ENCODE assay signal across 21 mouse cellular contexts in genomic region chr12:35039571-35039936, GRCm38 (mm10). TPM values are rescaled to one million over a fixed set of nuclear protein-coding genes. Genes with fewer than 3 reads are reported as not detected.
A peak's percentile ranks its signal among the peaks of the same experiment; 100 is the strongest.
DNase-seq lines count a peak whose midpoint lies in the region; ATAC-seq and TF ChIP-seq lines count a peak whose summit lies in the region.
"Had no signal": no experiment of that assay in that cellular context is flagged by ENCODE, and none has a peak within 500 bp of the region (broad histone marks: within the 10 kb centered on the region; RNA-seq: fewer than 3 reads in every experiment).

No protein-coding gene starts in this region.

- peak overlapping the region; percentile 53 for H3K4me3 ChIP-seq in heart, adult 2 months
- H3K4me3 ChIP-seq in kidney, embryonic 16.5 days (ENCODE audit: low read length) = no peak overlapping the region
- H3K4me3 ChIP-seq in CH12.LX (replicated peaks in 1 of 3; ENCODE audit: low read depth in 2 of 3, low read length in 2 of 3, poor library complexity in 1 of 3) = no peak overlapping the region
- H3K4me3 ChIP-seq in liver, embryonic 16.5 days (ENCODE audit: low read depth, low read length) = no peak overlapping the region
- H3K4me3 ChIP-seq: erythroblast, embryonic 14.5 days; neural tube, embryonic 13.5 days had no signal

- DNase-seq in heart, adult 2 months = no peak
- DNase-seq in heart, postnatal 14 days = no peak
- no peak for DNase-seq in kidney, postnatal 14 days
- DNase-seq in CH12.LX (ENCODE audit: extremely low read depth) = no peak
- DNase-seq in left cerebral cortex, adult 11 months (ENCODE audit: low spot score) = no peak
- DNase-seq in cerebellum, postnatal 4 days (ENCODE audit: low spot score in 2 of 2) = no peak
- DNase-seq: cerebellum, adult 11 months; lung, postnatal 4 days; thymus, adult 2 months had no signal

- no peaks in the 10 kb centered on the region for H3K27me3 ChIP-seq in heart, adult 2 months (ENCODE audit: control insufficient read depth, insufficient read depth, low read length)
- H3K27me3 ChIP-seq in kidney, embryonic 16.5 days (ENCODE audit: insufficient read depth, low read length) = no peaks in the 10 kb centered on the region
- no peaks in the 10 kb centered on the region for H3K27me3 ChIP-seq in CH12.LX (replicated peaks)
- no peaks in the 10 kb centered on the region for H3K27me3 ChIP-seq in liver, embryonic 16.5 days (ENCODE audit: control insufficient read depth, insufficient read depth, low read depth, low read length)
- H3K27me3 ChIP-seq: neural tube, embryonic 13.5 days had no signal

- no peak for ATAC-seq in kidney, embryonic 16.5 days (ENCODE audit: low FRiP score, low TSS enrichment)
- ATAC-seq in liver, embryonic 16.5 days (ENCODE audit: low read depth) = no peak
- ATAC-seq: midbrain, embryonic 16.5 days had no signal

- H3K9ac ChIP-seq in heart, adult 2 months (ENCODE audit: low read depth, low read length) = no peak overlapping the region
- H3K9ac ChIP-seq in kidney, embryonic 16.5 days (replicated peaks; ENCODE audit: low read length) = no peak overlapping the region
- peak overlapping the region; percentile 37; the same call in 1 of the 2 replicates for H3K9ac ChIP-seq in CH12.LX (ENCODE audit: insufficient read depth, low read depth)
- no peak overlapping the region for H3K9ac ChIP-seq in liver, embryonic 16.5 days (ENCODE audit: low read depth, low read length)
- H3K9ac ChIP-seq: forebrain, postnatal 0 days; neural tube, embryonic 13.5 days had no signal

- intact Hi-C loops in heart, adult 2 months (cut with DNase I) = no loop called here
- intact Hi-C loops in heart, postnatal 14 days (cut with DNase I) = no loop called here

- TF ChIP-seq RAD21 in CH12.LX (IDR thresholded peaks at IDR 0.05; ENCODE audit: low read depth, low read length) = no peak

- TF ChIP-seq EP300 in heart, adult 2 months (IDR thresholded peaks at IDR 0.05; ENCODE audit: insufficient read depth, low read depth, low read length) = no peak
- no peak for TF ChIP-seq EP300 in CH12.LX (IDR thresholded peaks at IDR 0.05; ENCODE audit: low read length)

- TF ChIP-seq POLR2A in heart, adult 2 months (IDR thresholded peaks at IDR 0.05; ENCODE audit: insufficient read depth, low read depth, low read length) = no peak
- no peak for TF ChIP-seq POLR2A in CH12.LX (IDR thresholded peaks at IDR 0.05; ENCODE audit: low read depth, low read length)

- TF ChIP-seq CTCF in heart, adult 2 months (IDR thresholded peaks at IDR 0.05) = no peak
- no peak for TF ChIP-seq CTCF in CH12.LX (conservative IDR thresholded peaks at IDR 0.05 in 1 of 2, IDR thresholded peaks at IDR 0.05 in 1 of 2; ENCODE audit: low read depth in 2 of 2, low read length in 2 of 2)

- no peaks in the 10 kb centered on the region for H3K79me2 ChIP-seq in heart, adult 2 months (replicated peaks; ENCODE audit: control insufficient read depth, insufficient read depth, low read length)
- no peaks in the 10 kb centered on the region for H3K79me2 ChIP-seq in CH12.LX (replicated peaks; ENCODE audit: control insufficient read depth, extremely low read depth, insufficient read depth, poor library complexity, severe bottlenecking)

- in situ Hi-C loops in CH12.LX (cut with MboI; ENCODE audit: low pct_ligation_motif_present, low pct_unique_long_range_greater_than_20kb, low sequenced_read_pairs) = no loop called here

- H3K4me2 ChIP-seq in kidney, embryonic 16.5 days (replicated peaks; ENCODE audit: low read depth, low read length) = no peak overlapping the region
- H3K4me2 ChIP-seq in CH12.LX (ENCODE audit: insufficient read depth, low read depth, poor library complexity, severe bottlenecking) = peak overlapping the region; percentile 72; the same call in 1 of the 2 replicates
- H3K4me2 ChIP-seq in liver, embryonic 16.5 days (ENCODE audit: low read depth, low read length) = no peak overlapping the region

- H3K27ac ChIP-seq in heart, adult 2 months = peak overlapping the region; percentile 78
- H3K27ac ChIP-seq in kidney, embryonic 16.5 days (ENCODE audit: low read length) = 0 out of 2 replicates have a peak overlapping the region, but pooled peaks have one; percentile 32
- H3K27ac ChIP-seq in CH12.LX (ENCODE audit: insufficient read depth, low read depth) = no peak overlapping the region
- H3K27ac ChIP-seq in liver, embryonic 16.5 days (ENCODE audit: low read length) = peak overlapping the region; percentile 31; the same call in 1 of the 2 replicates
- H3K27ac ChIP-seq: neural tube, embryonic 13.5 days had no signal

- peaks cover 3% of the 10 kb centered on the region for H3K36me3 ChIP-seq in heart, adult 2 months (ENCODE audit: control insufficient read depth, insufficient read depth, low read length)
- H3K36me3 ChIP-seq in kidney, embryonic 16.5 days (ENCODE audit: insufficient read depth, low read length) = no peaks in the 10 kb centered on the region
- no peaks in the 10 kb centered on the region for H3K36me3 ChIP-seq in CH12.LX (replicated peaks in 1 of 2; ENCODE audit: control insufficient read depth in 1 of 2, insufficient read depth in 1 of 2, low read length in 1 of 2)
- no peaks in the 10 kb centered on the region for H3K36me3 ChIP-seq in liver, embryonic 16.5 days (ENCODE audit: control insufficient read depth, insufficient read depth)
- H3K36me3 ChIP-seq: neural tube, embryonic 13.5 days had no signal

- H3K9me3 ChIP-seq in kidney, embryonic 16.5 days (ENCODE audit: low read length) = no peaks in the 10 kb centered on the region
- H3K9me3 ChIP-seq in CH12.LX (replicated peaks; ENCODE audit: low read length) = no peaks in the 10 kb centered on the region
- H3K9me3 ChIP-seq in liver, embryonic 16.5 days (replicated peaks; ENCODE audit: control insufficient read depth, low read length) = no peaks in the 10 kb centered on the region
- H3K9me3 ChIP-seq: neural tube, embryonic 13.5 days had no signal

- WGBS in heart, adult 2 months = 45% methylated on average over 5 of the region's 5 CpGs
- 68% methylated on average over 5 of the region's 5 CpGs for WGBS in kidney, embryonic 16.5 days
- 49% methylated on average over 5 of the region's 5 CpGs for WGBS in liver, embryonic 16.5 days (ENCODE audit: insufficient replicate concordance)

- dilution Hi-C loops in CH12.LX (cut with MboI; ENCODE audit: extremely low pct_ligation_motif_present, extremely low pct_unique_long_range_greater_than_20kb, low sequenced_read_pairs) = no loop called here

- peaks cover 3% of the 10 kb centered on the region for H3K4me1 ChIP-seq in heart, adult 2 months (ENCODE audit: control insufficient read depth, insufficient read depth, low read length)
- no peaks in the 10 kb centered on the region for H3K4me1 ChIP-seq in kidney, embryonic 16.5 days (ENCODE audit: insufficient read depth, low read length)
- peaks cover 0 to 14% of the 10 kb centered on the region in 2 experiments; a peak in 2 of 4 replicates for H3K4me1 ChIP-seq in CH12.LX (ENCODE audit: control insufficient read depth in 1 of 2, insufficient read depth in 2 of 2)
- H3K4me1 ChIP-seq in liver, embryonic 16.5 days (ENCODE audit: control insufficient read depth, low read depth, low read length) = no peaks in the 10 kb centered on the region
- H3K4me1 ChIP-seq: neural tube, embryonic 13.5 days had no signal

TF ChIP-seq in CH12.LX, 34 proteins besides CTCF, POLR2A, EP300 and RAD21:
- TF ChIP-seq ZC3H11A (IDR thresholded peaks at IDR 0.05; ENCODE audit: low read depth, low read length) (no peak), USF1 (IDR thresholded peaks at IDR 0.05; ENCODE audit: low read depth, low read length) (no peak), ELF1 (IDR thresholded peaks at IDR 0.05; ENCODE audit: low read depth, low read length) (no peak), TCF12 (IDR thresholded peaks at IDR 0.05; ENCODE audit: low read depth, low read length) (no peak)

RNA-seq across cellular contexts. Expression of gene Snx13, which starts 7.4 kb away (rescaled TPM):
- total RNA-seq in heart, adult 2 months (2021) = 10 to 100 TPM; 54.5 to 63.6 TPM
- 10.9 and 23.7 TPM in 2 replicates for polyA plus RNA-seq in heart, adult 2 months (2012; rRNA removed)
- total RNA-seq in heart, postnatal 14 days (2021) = 10 to 100 TPM; 60.4 to 64.3 TPM
- 27.0 and 27.5 TPM in 2 replicates for polyA plus RNA-seq in kidney, embryonic 16.5 days (2015; fragmentation: Nextera tagmentation; extraction: Ambion mirVana)
- total RNA-seq in CH12.LX (2012; rRNA removed) = 7.0 and 7.6 TPM in 2 replicates
- total RNA-seq in CH12.LX (2014; rRNA removed) = 11.2 and 12.2 TPM in 2 replicates
- 11.4 and 13.5 TPM in 2 replicates for polyA plus RNA-seq in CH12.LX (2012; ENCODE audit: insufficient read length, low read depth)
- polyA plus RNA-seq in liver, embryonic 16.5 days (2015; fragmentation: Nextera tagmentation; extraction: Ambion mirVana) = 8.6 TPM in 2 replicates

RNA-seq across cellular contexts. Expression of gene Prps1l1, which starts 55.0 kb away (rescaled TPM):
- total RNA-seq in heart, adult 2 months (2021) = not detected
- not detected in 2 replicates for polyA plus RNA-seq in heart, adult 2 months (2012; rRNA removed)
- total RNA-seq in heart, postnatal 14 days (2021) = not detected
- polyA plus RNA-seq in kidney, embryonic 16.5 days (2015; fragmentation: Nextera tagmentation; extraction: Ambion mirVana) = not detected in 2 replicates
- not detected in 2 replicates for total RNA-seq in CH12.LX (2012; rRNA removed)
- not detected in 2 replicates for total RNA-seq in CH12.LX (2014; rRNA removed)
- not detected in 2 replicates for polyA plus RNA-seq in CH12.LX (2012; ENCODE audit: insufficient read length, low read depth)
- not detected in 2 replicates for polyA plus RNA-seq in liver, embryonic 16.5 days (2015; fragmentation: Nextera tagmentation; extraction: Ambion mirVana)
- total RNA-seq: adrenal gland, postnatal 4 days; ES-E14; forebrain, postnatal 0 days; gastrocnemius, postnatal 4 days; layer of hippocampus, adult 8-10 months; left cerebral cortex, postnatal 36 days had no signal
- polyA plus RNA-seq: cortical plate, adult 2 months; erythroblast, embryonic 14.5 days; forebrain, postnatal 0 days; midbrain, embryonic 16.5 days; neural tube, embryonic 13.5 days; thymus, adult 2 months had no signal
